Mouse (Mus musculus) liver, adult 2 months (tissue): ENCODE results near the gene Ptms. TPM values are rescaled to one million over a fixed set of nuclear protein-coding genes. Genes with fewer than 3 reads are reported as not detected.

Experiments
- DNase-seq: peaks from one replicate; pipeline ENCODE4 v3.0.0-alpha.2; 2011; ENCODE audit warnings: low read depth, low spot score; ENCODE audit errors: extremely low read depth
- H3K27ac ChIP-seq: fragments of 200-500 bp; replicated peaks from 2 replicates; pipeline ENCODE4 v1.5.1; 2012; ENCODE audit warnings: low read depth, mild to moderate bottlenecking, control low read depth, inconsistent platforms, low read length; ENCODE audit not compliant: insufficient read depth
- H3K27me3 ChIP-seq: fragments of 200-500 bp; 2 replicates; pipeline ENCODE4 v1.6.1; 2012; ENCODE audit warnings: mild to moderate bottlenecking, moderate library complexity, low read length, inconsistent platforms; ENCODE audit not compliant: control insufficient read depth, insufficient read depth
- H3K36me3 ChIP-seq: fragments of 200-500 bp; 2 replicates; pipeline ENCODE4 v1.6.1; 2012; ENCODE audit warnings: low read length, inconsistent platforms; ENCODE audit not compliant: control insufficient read depth, insufficient read depth
- H3K4me1 ChIP-seq: fragments of 200-500 bp; 2 replicates; pipeline ENCODE4 v1.6.1; 2011; ENCODE audit warnings: low read length; ENCODE audit not compliant: control insufficient read depth, insufficient read depth
- H3K4me3 ChIP-seq: fragments of 200-500 bp; 2 replicates; pipeline ENCODE4 v1.5.1; 2011; ENCODE audit warnings: low read depth, mild to moderate bottlenecking, control low read depth, low read length, moderate library complexity; ENCODE audit not compliant: insufficient read depth
- H3K79me2 ChIP-seq: fragments of 200-500 bp; 2 replicates; pipeline ENCODE4 v1.6.1; 2012; ENCODE audit warnings: inconsistent platforms, mild to moderate bottlenecking, low read length, moderate library complexity; ENCODE audit not compliant: control insufficient read depth, insufficient read depth
- H3K9ac ChIP-seq: fragments of 200-500 bp; 2 replicates; pipeline ENCODE4 v1.6.1; 2012; ENCODE audit warnings: low read depth, mild to moderate bottlenecking, control low read depth, inconsistent platforms, low read length
- CTCF ChIP-seq: fragments of 200-500 bp; IDR thresholded peaks from 2 replicates; pipeline ENCODE4 v1.5.1; 2011; ENCODE audit warnings: low read depth, low read length, control low read depth
- POLR2A ChIP-seq: fragments of 200-500 bp; IDR thresholded peaks from 2 replicates; pipeline ENCODE4 v1.6.1; 2011; ENCODE audit warnings: low read length, control low read depth; ENCODE audit not compliant: insufficient read depth; ENCODE audit errors: extremely low read depth
- WGBS: fragments of 180-500 bp; shearing (Covaris S2); methylation state at CpG from one replicate; pipeline ENCODE4 v1.1.7; 2018; 5-methylcytosine and 5-hydroxymethylcytosine counted together
- polyA plus RNA-seq: library from polyadenylated mRNA; depleted of rRNA; stranded (reverse); fragments of >200 nt; gene quantifications from 2 replicates; pipeline ENCODE4 v1.2.3, GENCODE M21; 2012
- total RNA-seq: library from RNA; depleted of rRNA; stranded (reverse); fragments of >200 nt; gene quantifications from 2 replicates; pipeline ENCODE4 v1.2.3, GENCODE M21; 2014

Gene Ptms
- total and polyA plus RNA-seq, 2 experiments: 80.7 to 2,256 TPM

GRCm38 (mm10) chr6:124933127-124933526 lies 13.2 kb upstream of the Ptms start:
- Histone ChIP-seq H3K9ac (no peak overlapping the region), H3K79me2 (peaks cover 11% of the 10 kb centered on the region; the same call in 1 of the 2 replicates), H3K27ac (no peak overlapping the region), H3K36me3 (peaks cover 17% of the 10 kb centered on the region), H3K4me3 (no peak overlapping the region), H3K4me1 (peaks cover 14% of the 10 kb centered on the region; the same call in 1 of the 2 replicates), H3K27me3 (no peaks in the 10 kb centered on the region)
- no peak for DNase-seq
- 96% methylated on average over 3 of the region's 3 CpGs for WGBS
- TF ChIP-seq POLR2A (no peak), CTCF (no peak)

- WGBS: 44% methylated on average over 12 of the region's 12 CpGs
- Histone ChIP-seq H3K9ac (peak overlapping the region; percentile 99), H3K36me3 (peaks cover 17% of the 10 kb centered on the region), H3K27ac (no peak overlapping the region), H3K27me3 (no peaks in the 10 kb centered on the region), H3K4me1 (peaks cover 14% of the 10 kb centered on the region; the same call in 1 of the 2 replicates), H3K79me2 (peaks cover 11% of the 10 kb centered on the region; the same call in 1 of the 2 replicates), H3K4me3 (0 out of 2 replicates have a peak overlapping the region, but pooled peaks have one; percentile 98)
- TF ChIP-seq CTCF: no peak
- no peak for TF ChIP-seq POLR2A
- DNase-seq: no peak
Observed at GRCm38 (mm10) chr6:124932314-124932695, 12.4 kb upstream of the Ptms start.

- peaks cover 14% of the 10 kb centered on the region; the same call in 1 of the 2 replicates for H3K4me1 ChIP-seq
- TF ChIP-seq POLR2A: no peak
- TF ChIP-seq CTCF: peak; percentile 17; the same call in 1 of the 2 replicates
- no peak for DNase-seq
- H3K36me3 ChIP-seq: peaks cover 17% of the 10 kb centered on the region
- H3K27me3 ChIP-seq: no peaks in the 10 kb centered on the region
- H3K27ac ChIP-seq: peak overlapping the region; percentile 88
- peak overlapping the region; percentile 99 for H3K9ac ChIP-seq
- under 1% methylated on average over 40 of the region's 48 CpGs for WGBS
- peaks cover 11% of the 10 kb centered on the region; the same call in 1 of the 2 replicates for H3K79me2 ChIP-seq
- H3K4me3 ChIP-seq: peak overlapping the region; percentile 98
Observed at GRCm38 (mm10) chr6:124931525-124932313, 11.8 kb upstream of the Ptms start.

GRCm38 (mm10) chr6:124930754-124931524 lies 11.0 kb upstream of the Ptms start, which contains the start of gene Mlf2:
Gene Mlf2, plus strand, starts transcription at chr6:124931386.
- TF ChIP-seq CTCF: peak; percentile 98
- peak; percentile 92 for TF ChIP-seq POLR2A
- peaks cover 14% of the 10 kb centered on the region for H3K36me3 ChIP-seq
- H3K27me3 ChIP-seq: no peaks in the 10 kb centered on the region
- H3K4me1 ChIP-seq: peaks cover 20% of the 10 kb centered on the region; the same call in 1 of the 2 replicates
- WGBS: 1% methylated on average over 55 of the region's 64 CpGs
- peak within 1 kb of the TSS; percentile 99 for H3K27ac ChIP-seq
- H3K4me3 ChIP-seq: peak within 1 kb of the TSS; percentile 98
- H3K79me2 ChIP-seq: peaks cover 11% of the 10 kb centered on the region; the same call in 1 of the 2 replicates
- DNase-seq: peak; percentile 96
- peak within 1 kb of the TSS; percentile 99 for H3K9ac ChIP-seq

GRCm38 (mm10) chr6:124930231-124930630 lies 10.3 kb upstream of the Ptms start:
- Histone ChIP-seq H3K4me1 (peaks cover 22% of the 10 kb centered on the region; the same call in 1 of the 2 replicates), H3K36me3 (peaks cover 10% of the 10 kb centered on the region), H3K79me2 (peaks cover 11% of the 10 kb centered on the region; the same call in 1 of the 2 replicates), H3K27me3 (no peaks in the 10 kb centered on the region), H3K27ac (peak overlapping the region; percentile 99), H3K9ac (peak overlapping the region; percentile 75), H3K4me3 (peak overlapping the region; percentile 41)
- TF ChIP-seq CTCF: no peak
- TF ChIP-seq POLR2A: no peak
- 30% methylated on average over 1 of the region's 1 CpGs for WGBS
- peak; percentile 100 for DNase-seq
